Mouse (Mus musculus): ENCODE results near the gene Zbtb44. TPM values are rescaled to one million over a fixed set of nuclear protein-coding genes. Genes with fewer than 3 reads are reported as not detected.

Gene Zbtb44
- polyA plus RNA-seq, 1 experiment: 4.0 TPM

DNA sequence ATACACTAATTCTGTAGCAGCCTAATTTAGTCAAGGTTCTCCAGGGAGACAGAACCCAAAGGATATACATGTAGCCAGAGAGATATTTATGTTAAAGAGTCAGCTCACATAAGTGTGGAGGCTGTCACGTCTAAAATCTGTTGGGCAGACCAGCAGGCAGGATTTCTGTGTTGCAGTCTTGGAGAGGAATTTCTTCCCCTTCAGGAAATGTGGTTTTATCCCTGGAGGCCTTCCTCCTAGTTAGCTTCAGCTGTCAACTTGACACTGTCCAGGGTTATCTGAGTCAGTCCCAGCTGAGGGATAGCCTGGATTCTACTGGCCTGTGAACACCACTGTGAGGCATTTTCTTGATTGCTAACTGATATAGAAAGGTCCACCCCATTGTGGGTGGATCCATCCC lies 18.9 kb upstream of the Zbtb44 start:
- no peak for TF ChIP-seq MYOD1 (IDR thresholded peaks at IDR 0.05; ENCODE audit: control insufficient read depth in 1 of 3, insufficient read length in 2 of 3, low read depth in 2 of 3)
- no peak for TF ChIP-seq POLR2A (IDR thresholded peaks at IDR 0.05; ENCODE audit: insufficient read length, low read depth)
- no peaks in the 10 kb centered on the region for H3K79me2 ChIP-seq (ENCODE audit: control insufficient read depth, insufficient read depth)
- H3ac ChIP-seq (ENCODE audit: control insufficient read depth, insufficient read length): no peak overlapping the region
- no peaks in the 10 kb centered on the region for H3K27me3 ChIP-seq (ENCODE audit: control insufficient read depth, insufficient read depth, insufficient read length)
- no peak overlapping the region for H3K4me3 ChIP-seq
- H3K4me2 ChIP-seq (ENCODE audit: low read depth): no peak overlapping the region
- H3K36me3 ChIP-seq (ENCODE audit: control insufficient read depth, insufficient read depth): no peaks in the 10 kb centered on the region

DNA sequence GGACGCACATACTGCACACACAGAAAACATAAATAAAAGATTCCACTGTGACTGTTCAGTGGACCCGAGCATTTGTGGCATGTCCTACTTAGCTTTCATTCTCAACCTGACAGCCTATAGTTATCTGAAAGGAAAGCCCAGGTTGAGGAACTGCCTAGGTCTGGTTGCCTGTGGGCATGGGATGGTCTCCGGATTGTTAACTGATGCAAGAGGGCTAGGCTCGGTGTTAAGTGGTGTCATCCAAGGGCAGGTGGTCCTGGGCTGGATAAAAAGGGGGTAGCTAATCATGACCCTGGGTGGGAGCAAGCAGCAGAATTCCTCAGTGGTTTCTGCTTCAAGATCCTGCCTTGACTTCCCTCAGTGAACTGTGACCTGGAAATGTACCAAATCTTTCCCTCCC lies 17.8 kb upstream of the Zbtb44 start:
- Histone ChIP-seq H3K4me2 (ENCODE audit: low read depth) (no peak overlapping the region), H3K79me2 (ENCODE audit: control insufficient read depth, insufficient read depth) (no peaks in the 10 kb centered on the region), H3K36me3 (ENCODE audit: control insufficient read depth, insufficient read depth) (no peaks in the 10 kb centered on the region), H3K27me3 (ENCODE audit: control insufficient read depth, insufficient read depth, insufficient read length) (peaks cover 5% of the 10 kb centered on the region), H3ac (ENCODE audit: control insufficient read depth, insufficient read length) (no peak overlapping the region), H3K4me3 (no peak overlapping the region)
- TF ChIP-seq CEBPB (IDR thresholded peaks at IDR 0.05; ENCODE audit: insufficient read depth, poor library complexity, severe bottlenecking) (no peak), TCF12 (IDR thresholded peaks at IDR 0.05; ENCODE audit: insufficient read depth, poor library complexity, severe bottlenecking) (no peak), MYOD1 (IDR thresholded peaks at IDR 0.05; ENCODE audit: control insufficient read depth in 1 of 3, insufficient read length in 2 of 3, low read depth in 2 of 3) (no peak), POLR2AphosphoS2 (IDR thresholded peaks at IDR 0.05; ENCODE audit: insufficient read length, low read depth) (no peak), REST (IDR thresholded peaks at IDR 0.05; ENCODE audit: insufficient read depth, insufficient read length) (no peak), POLR2A (IDR thresholded peaks at IDR 0.05; ENCODE audit: insufficient read length, low read depth) (no peak), TCF3 (IDR thresholded peaks at IDR 0.05; ENCODE audit: insufficient read length, low read depth) (no peak), SRF (IDR thresholded peaks at IDR 0.05; ENCODE audit: control insufficient read depth, insufficient read length, low read depth) (no peak), MYOG (IDR thresholded peaks at IDR 0.05; ENCODE audit: control insufficient read depth in 1 of 3, insufficient read depth in 1 of 3, insufficient read length in 2 of 3, low read depth in 2 of 3) (no peak)

DNA sequence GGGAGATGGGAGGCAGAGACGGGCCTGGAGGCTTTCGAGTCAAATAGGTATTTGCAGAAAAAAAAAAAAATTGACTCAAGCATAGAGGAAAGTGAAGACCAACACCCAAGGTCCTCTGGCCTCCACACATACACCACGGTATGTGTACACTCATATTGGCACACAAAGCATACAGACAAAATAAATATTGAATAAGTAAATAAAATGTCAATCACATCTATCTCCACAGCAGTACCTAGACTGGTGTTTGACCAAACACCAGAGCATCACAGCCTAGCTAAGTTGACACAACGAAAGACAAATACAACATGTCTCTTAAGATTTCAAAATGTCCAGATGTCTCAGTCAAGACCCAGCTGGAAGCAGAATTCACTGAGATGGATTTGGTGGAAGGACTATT lies 17.0 kb upstream of the Zbtb44 start:
- Histone ChIP-seq H3K36me3 (ENCODE audit: control insufficient read depth, insufficient read depth) (no peaks in the 10 kb centered on the region), H3K79me2 (ENCODE audit: control insufficient read depth, insufficient read depth) (no peaks in the 10 kb centered on the region), H3K4me2 (ENCODE audit: low read depth) (no peak overlapping the region), H3K4me3 (no peak overlapping the region), H3ac (ENCODE audit: control insufficient read depth, insufficient read length) (no peak overlapping the region), H3K27me3 (ENCODE audit: control insufficient read depth, insufficient read depth, insufficient read length) (peaks cover 5% of the 10 kb centered on the region)
- no peak for TF ChIP-seq MYOG (IDR thresholded peaks at IDR 0.05; ENCODE audit: control insufficient read depth in 1 of 3, insufficient read depth in 1 of 3, insufficient read length in 2 of 3, low read depth in 2 of 3)
- TF ChIP-seq USF1 (IDR thresholded peaks at IDR 0.05; ENCODE audit: low read depth): no peak
- no peak for TF ChIP-seq TCF3 (IDR thresholded peaks at IDR 0.05; ENCODE audit: insufficient read length, low read depth)
- TF ChIP-seq E2F4 (IDR thresholded peaks at IDR 0.05; ENCODE audit: insufficient read depth): no peak
- no peak for TF ChIP-seq CEBPB (IDR thresholded peaks at IDR 0.05; ENCODE audit: insufficient read depth, poor library complexity, severe bottlenecking)
- no peak for TF ChIP-seq TCF12 (IDR thresholded peaks at IDR 0.05; ENCODE audit: insufficient read depth, poor library complexity, severe bottlenecking)
- TF ChIP-seq POLR2A (IDR thresholded peaks at IDR 0.05; ENCODE audit: insufficient read length, low read depth): no peak
- no peak for TF ChIP-seq SRF (IDR thresholded peaks at IDR 0.05; ENCODE audit: control insufficient read depth, insufficient read length, low read depth)
- no peak for TF ChIP-seq MYOD1 (IDR thresholded peaks at IDR 0.05; ENCODE audit: control insufficient read depth in 1 of 3, insufficient read length in 2 of 3, low read depth in 2 of 3)

DNA sequence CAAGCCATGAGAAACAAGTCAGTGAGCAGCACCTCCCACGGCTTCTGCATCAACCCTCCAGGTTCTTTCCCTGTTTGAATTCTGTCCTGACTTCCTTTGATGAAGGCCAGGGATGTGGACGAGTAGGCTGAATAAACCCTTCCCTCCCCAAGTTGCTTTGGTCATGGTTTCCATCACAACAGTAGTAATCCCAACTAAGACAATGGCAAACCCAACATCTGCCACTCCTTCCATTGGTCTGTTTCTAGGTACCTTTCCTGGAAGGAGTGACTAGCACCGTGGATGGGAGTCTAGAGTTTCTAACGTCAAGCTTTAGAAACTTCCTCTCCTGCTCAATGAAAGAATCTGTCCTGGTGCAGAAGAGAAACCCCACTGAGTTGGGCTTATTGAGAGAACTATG lies 12.8 kb upstream of the Zbtb44 start:
- TF ChIP-seq MYOD1 (IDR thresholded peaks at IDR 0.05; ENCODE audit: control insufficient read depth in 1 of 3, insufficient read length in 2 of 3, low read depth in 2 of 3) (no peak), MAX (IDR thresholded peaks at IDR 0.05; ENCODE audit: low read depth) (no peak)
- no peaks in the 10 kb centered on the region for H3K36me3 ChIP-seq (ENCODE audit: control insufficient read depth, insufficient read depth)

DNA sequence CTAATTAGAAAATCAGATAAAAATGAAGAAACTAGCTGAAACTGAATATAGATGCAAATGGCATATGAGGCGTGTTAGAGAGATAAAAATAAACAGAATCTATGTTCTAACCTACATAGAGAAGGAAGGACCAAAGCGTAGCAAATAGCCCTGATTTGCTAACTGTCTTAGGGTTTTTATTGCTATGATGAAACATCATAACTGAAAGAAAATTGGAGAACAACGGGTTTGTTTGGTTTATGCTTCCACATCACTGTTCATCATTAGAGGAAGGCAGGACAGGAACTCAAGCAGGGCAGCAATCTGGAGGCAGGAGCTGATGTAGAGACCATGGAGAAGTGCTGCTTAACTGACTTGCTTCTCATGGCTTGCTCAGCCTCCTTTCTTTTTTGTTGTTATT lies 12.3 kb upstream of the Zbtb44 start:
- no peak overlapping the region for H3K4me2 ChIP-seq (ENCODE audit: low read depth)
- no peak overlapping the region for H3K4me3 ChIP-seq
- H3K36me3 ChIP-seq (ENCODE audit: control insufficient read depth, insufficient read depth): no peaks in the 10 kb centered on the region
- no peaks in the 10 kb centered on the region for H3K79me2 ChIP-seq (ENCODE audit: control insufficient read depth, insufficient read depth)
- H3ac ChIP-seq (ENCODE audit: control insufficient read depth, insufficient read length): no peak overlapping the region
- peaks cover 5% of the 10 kb centered on the region for H3K27me3 ChIP-seq (ENCODE audit: control insufficient read depth, insufficient read depth, insufficient read length)
- TF ChIP-seq MAX (IDR thresholded peaks at IDR 0.05; ENCODE audit: low read depth) (no peak), TCF3 (IDR thresholded peaks at IDR 0.05; ENCODE audit: insufficient read length, low read depth) (no peak), SRF (IDR thresholded peaks at IDR 0.05; ENCODE audit: control insufficient read depth, insufficient read length, low read depth) (no peak), POLR2A (IDR thresholded peaks at IDR 0.05; ENCODE audit: insufficient read length, low read depth) (no peak), E2F4 (IDR thresholded peaks at IDR 0.05; ENCODE audit: insufficient read depth) (no peak), MYOD1 (IDR thresholded peaks at IDR 0.05; ENCODE audit: control insufficient read depth in 1 of 3, insufficient read length in 2 of 3, low read depth in 2 of 3) (no peak), MYOG (IDR thresholded peaks at IDR 0.05; ENCODE audit: control insufficient read depth in 1 of 3, insufficient read depth in 1 of 3, insufficient read length in 2 of 3, low read depth in 2 of 3) (no peak), CEBPB (IDR thresholded peaks at IDR 0.05; ENCODE audit: insufficient read depth, poor library complexity, severe bottlenecking) (no peak), REST (IDR thresholded peaks at IDR 0.05; ENCODE audit: insufficient read depth, insufficient read length) (no peak), USF1 (IDR thresholded peaks at IDR 0.05; ENCODE audit: low read depth) (no peak), TCF12 (IDR thresholded peaks at IDR 0.05; ENCODE audit: insufficient read depth, poor library complexity, severe bottlenecking) (no peak), POLR2AphosphoS2 (IDR thresholded peaks at IDR 0.05; ENCODE audit: insufficient read length, low read depth) (no peak)

More for the DNA sequence above, 12.8 kb upstream of the Zbtb44 start:
- H3K79me2 ChIP-seq (ENCODE audit: control insufficient read depth, insufficient read depth): no peaks in the 10 kb centered on the region
- H3K4me2 ChIP-seq (ENCODE audit: low read depth): no peak overlapping the region
- no peak overlapping the region for H3K4me3 ChIP-seq
- peaks cover 5% of the 10 kb centered on the region for H3K27me3 ChIP-seq (ENCODE audit: control insufficient read depth, insufficient read depth, insufficient read length)
- H3ac ChIP-seq (ENCODE audit: control insufficient read depth, insufficient read length): no peak overlapping the region
